Mouse (Mus musculus) CH12.LX (cell line): ENCODE data around the gene Pdgfa. TPM values are rescaled to one million over a fixed set of nuclear protein-coding genes. Genes with fewer than 3 reads are reported as not detected.

Experiments
- DNase-seq: peaks from one replicate; pipeline ENCODE4 v3.0.0-alpha.2; 2013; ENCODE audit errors: extremely low read depth
- H3K27ac ChIP-seq: 2 replicates; pipeline ENCODE4 v1.5.1; 2012; ENCODE audit warnings: low read depth, mild to moderate bottlenecking, control low read depth, moderate library complexity; ENCODE audit not compliant: insufficient read depth
- H3K27me3 ChIP-seq: replicated peaks from 2 replicates; pipeline ENCODE3; 2012; ENCODE audit warnings: inconsistent platforms
- H3K36me3 ChIP-seq, 2 experiments: replicated peaks in 1 of 2; 2 replicates each; pipeline versions ENCODE3 to v1.6.1; 2012; ENCODE audit warnings: inconsistent platforms in 1 of 2, low read length in 1 of 2, mild to moderate bottlenecking in 1 of 2, mixed read lengths in 1 of 2, moderate library complexity in 1 of 2; ENCODE audit not compliant: control insufficient read depth in 1 of 2, insufficient read depth in 1 of 2
- H3K4me1 ChIP-seq, 2 experiments: 2 replicates each; pipeline ENCODE4 v1.6.1; 2012; ENCODE audit warnings: inconsistent platforms in 1 of 2, moderate library complexity in 1 of 2; ENCODE audit not compliant: insufficient read depth in 2 of 2, control insufficient read depth in 1 of 2
- H3K4me2 ChIP-seq: 2 replicates; pipeline ENCODE4 v1.6.1; 2012; ENCODE audit warnings: low read depth, mild to moderate bottlenecking, control low read depth; ENCODE audit not compliant: poor library complexity, insufficient read depth, severe bottlenecking
- H3K4me3 ChIP-seq, 3 experiments: fragments of 150-350 bp in 1 of 3; sonication (generic) in 1 of 3; replicated peaks in 1 of 3; 2 replicates each; pipeline versions ENCODE3 to v1.5.1; 2011 to 2012; ENCODE audit warnings: low read depth in 2 of 3, low read length in 2 of 3, mild to moderate bottlenecking in 2 of 3, moderate library complexity in 2 of 3, control low read depth in 1 of 3, improper control_type of control experiment in 1 of 3, inconsistent platforms in 1 of 3, mixed read lengths in 1 of 3; ENCODE audit not compliant: poor library complexity in 1 of 3
- H3K79me2 ChIP-seq: replicated peaks from 2 replicates; pipeline ENCODE4 v1.6.1; 2012; ENCODE audit warnings: mild to moderate bottlenecking, moderate library complexity; ENCODE audit not compliant: control insufficient read depth, poor library complexity, insufficient read depth, severe bottlenecking; ENCODE audit errors: extremely low read depth
- H3K9ac ChIP-seq: 2 replicates; pipeline ENCODE4 v1.6.1; 2012; ENCODE audit warnings: low read depth, mild to moderate bottlenecking, control low read depth, moderate library complexity; ENCODE audit not compliant: insufficient read depth
- H3K9me3 ChIP-seq: replicated peaks from 2 replicates; pipeline ENCODE3; 2012; ENCODE audit warnings: low read length, inconsistent platforms, mixed read lengths
- BHLHE40 ChIP-seq: IDR thresholded peaks from 2 replicates; pipeline ENCODE4 v1.6.1; 2011; ENCODE audit warnings: mild to moderate bottlenecking, low read depth, low read length, improper control_type of control experiment
- ELF1 ChIP-seq: IDR thresholded peaks from 2 replicates; pipeline ENCODE4 v1.6.1; 2014; ENCODE audit warnings: low read depth, mild to moderate bottlenecking, inconsistent platforms, low read length, improper control_type of control experiment
- ETS1 ChIP-seq: conservative IDR thresholded peaks from 2 replicates; pipeline ENCODE4 v1.6.1; 2012; ENCODE audit warnings: low read depth, mild to moderate bottlenecking, inconsistent platforms, low read length, improper control_type of control experiment, moderate library complexity
- GABPA ChIP-seq: IDR thresholded peaks from 2 replicates; pipeline ENCODE4 v1.6.1; 2012; ENCODE audit warnings: low read depth, low read length, improper control_type of control experiment, inconsistent platforms; ENCODE audit not compliant: insufficient replicate concordance
- HCFC1 ChIP-seq: IDR thresholded peaks from 2 replicates; pipeline ENCODE4 v1.6.1; 2012; ENCODE audit warnings: low read depth, mild to moderate bottlenecking, inconsistent platforms, low read length, improper control_type of control experiment
- IRF4 ChIP-seq: IDR thresholded peaks from 2 replicates; pipeline ENCODE4 v1.6.1; 2014; ENCODE audit warnings: low read depth, mild to moderate bottlenecking, inconsistent platforms, low read length, improper control_type of control experiment
- JUND ChIP-seq: conservative IDR thresholded peaks from 2 replicates; pipeline ENCODE4 v1.6.1; 2011; ENCODE audit warnings: low read depth, low read length, improper control_type of control experiment
- MEF2A ChIP-seq: IDR thresholded peaks from 2 replicates; pipeline ENCODE4 v1.6.1; 2014; ENCODE audit warnings: low read depth, mild to moderate bottlenecking, inconsistent platforms, low read length, improper control_type of control experiment, borderline replicate concordance
- POLR2A ChIP-seq: IDR thresholded peaks from 2 replicates; pipeline ENCODE4 v1.6.1; 2011; ENCODE audit warnings: low read depth, mild to moderate bottlenecking, improper control_type of control experiment, low read length
- POLR2AphosphoS2 ChIP-seq: IDR thresholded peaks from 2 replicates; pipeline ENCODE4 v1.6.1; 2011; ENCODE audit warnings: low read depth, low read length, improper control_type of control experiment
- SMC3 ChIP-seq: IDR thresholded peaks from 2 replicates; pipeline ENCODE4 v1.6.1; 2011; ENCODE audit warnings: low read depth, low read length, improper control_type of control experiment
- TBP ChIP-seq: conservative IDR thresholded peaks from 2 replicates; pipeline ENCODE4 v1.6.1; 2011; ENCODE audit warnings: low read depth, low read length, improper control_type of control experiment
- TCF12 ChIP-seq: IDR thresholded peaks from 2 replicates; pipeline ENCODE4 v1.6.1; 2014; ENCODE audit warnings: low read depth, mild to moderate bottlenecking, inconsistent platforms, low read length, improper control_type of control experiment
- ZC3H11A ChIP-seq: IDR thresholded peaks from 2 replicates; pipeline ENCODE4 v1.6.1; 2012; ENCODE audit warnings: low read depth, mild to moderate bottlenecking, inconsistent platforms, low read length, improper control_type of control experiment
- dilution Hi-C: fragments of 300-500 bp; cut with MboI; formaldehyde crosslinking; loops from 2 replicates; pipeline ENCODE4 v1.14.3; 2020; ENCODE audit warnings: low sequenced_read_pairs; ENCODE audit not compliant: extremely low pct_unique_long_range_greater_than_20kb, extremely low pct_ligation_motif_present
- in situ Hi-C: fragments of 300-500 bp; cut with MboI; formaldehyde crosslinking; loops from 3 replicates; pipeline ENCODE4 v1.14.3; 2019; ENCODE audit warnings: low sequenced_read_pairs, low pct_ligation_motif_present, low pct_unique_long_range_greater_than_20kb, mixed read lengths
- polyA plus RNA-seq: library from polyadenylated mRNA; unstranded; fragments of >175 nt; gene quantifications from 2 replicates; pipeline ENCODE4 v1.2.1, GENCODE M21; 2012; ENCODE audit warnings: low read depth; ENCODE audit not compliant: insufficient read length
- total RNA-seq, 2 experiments: library from RNA; depleted of rRNA; stranded (reverse); fragments of 300-350 nt in 1 of 2; fragments of >200 nt in 1 of 2; gene quantifications; 2 replicates each; pipeline ENCODE4 v1.2.3; 2012 to 2014

Gene Pdgfa
- total and polyA plus RNA-seq, 3 experiments: 26.5 to 30.7 (median 27.5) TPM

GRCm38 (mm10) chr5:139035171-139035570 lies 38.0 kb upstream of the Pdgfa start:
- no peaks in the 10 kb centered on the region for H3K36me3 ChIP-seq
- H3K4me1 ChIP-seq: peaks cover 0 to 13% of the 10 kb centered on the region in 2 experiments; a peak in 2 of 4 replicates
- no peak overlapping the region for H3K9ac ChIP-seq
- in situ Hi-C loops: no loop called here
- H3K4me3 ChIP-seq: no peak overlapping the region
- no peak for TF ChIP-seq ETS1
- no peak overlapping the region for H3K27ac ChIP-seq
- no peaks in the 10 kb centered on the region for H3K79me2 ChIP-seq
- no peaks in the 10 kb centered on the region for H3K27me3 ChIP-seq
- DNase-seq: no peak
- dilution Hi-C loops: no loop called here
- no peak overlapping the region for H3K4me2 ChIP-seq
- H3K9me3 ChIP-seq: no peaks in the 10 kb centered on the region

- DNase-seq: no peak
- H3K27ac ChIP-seq: no peak overlapping the region
- H3K4me2 ChIP-seq: no peak overlapping the region
- peaks cover 0 to 13% of the 10 kb centered on the region in 2 experiments; a peak in 2 of 4 replicates for H3K4me1 ChIP-seq
- no peaks in the 10 kb centered on the region for H3K36me3 ChIP-seq
- no peaks in the 10 kb centered on the region for H3K79me2 ChIP-seq
- dilution Hi-C loops (no loop called here), in situ Hi-C loops (no loop called here)
- H3K9me3 ChIP-seq: no peaks in the 10 kb centered on the region
- TF ChIP-seq HCFC1 (no peak), TBP (no peak), ELF1 (no peak), SMC3 (no peak), TCF12 (no peak), JUND (no peak), POLR2AphosphoS2 (no peak), BHLHE40 (no peak), POLR2A (no peak), IRF4 (no peak), GABPA (no peak), ZC3H11A (no peak), MEF2A (no peak)
- no peak overlapping the region for H3K4me3 ChIP-seq
- no peak overlapping the region for H3K9ac ChIP-seq
- H3K27me3 ChIP-seq: no peaks in the 10 kb centered on the region
Measured at GRCm38 (mm10) chr5:139034746-139035145, 37.6 kb upstream of the Pdgfa start.
